Mouse (Mus musculus) heart, embryonic 15.5 days (tissue): Measurements from ENCODE around the gene Dot1l. TPM values are rescaled to one million over a fixed set of nuclear protein-coding genes. Genes with fewer than 3 reads are reported as not detected.

ENCODE experiments used
- ATAC-seq: fragments of 200-750 bp; cut with Nextera tagmentation; replicated peaks from 2 replicates; pipeline ENCODE4 v1.8.0; 2017; ENCODE audit warnings: low read depth, moderate TSS enrichment; ENCODE audit not compliant: insufficient number of reproducible peaks, insufficient read depth, low FRiP score
- H3K27ac ChIP-seq: fragments of 300-500 bp; sonication (generic); 2 replicates; pipeline ENCODE4 v1.5.1; 2015; ENCODE audit warnings: mild to moderate bottlenecking, inconsistent platforms
- H3K27me3 ChIP-seq: fragments of 300-500 bp; sonication (generic); 2 replicates; pipeline ENCODE4 v1.6.1; 2015; ENCODE audit warnings: inconsistent platforms
- H3K36me3 ChIP-seq: fragments of 300-500 bp; sonication (generic); 2 replicates; pipeline ENCODE4 v1.6.1; 2015; ENCODE audit warnings: mild to moderate bottlenecking, inconsistent platforms
- H3K4me1 ChIP-seq: fragments of 300-500 bp; sonication (generic); replicated peaks from 2 replicates; pipeline ENCODE4 v1.6.1; 2015; ENCODE audit warnings: inconsistent platforms
- H3K4me2 ChIP-seq: fragments of 300-500 bp; sonication (generic); 2 replicates; pipeline ENCODE4 v1.6.1; 2015; ENCODE audit warnings: inconsistent platforms, mild to moderate bottlenecking, moderate library complexity
- H3K4me3 ChIP-seq: fragments of 300-500 bp; sonication (generic); 2 replicates; pipeline ENCODE4 v1.5.1; 2015; ENCODE audit warnings: mild to moderate bottlenecking, inconsistent platforms
- H3K9ac ChIP-seq: fragments of 300-500 bp; sonication (generic); 2 replicates; pipeline ENCODE4 v1.6.1; 2015; ENCODE audit warnings: mild to moderate bottlenecking, inconsistent platforms
- H3K9me3 ChIP-seq: fragments of 300-500 bp; sonication (generic); replicated peaks from 2 replicates; pipeline ENCODE4 v1.6.1; 2016; ENCODE audit warnings: inconsistent platforms
- WGBS: fragments of 180-500 bp; shearing (Covaris S2); methylation state at CpG from one replicate; pipeline ENCODE4 v1.1.7; 2015; ENCODE audit warnings: mixed read lengths; 5-methylcytosine and 5-hydroxymethylcytosine counted together
- polyA plus RNA-seq: library from polyadenylated mRNA; unstranded; fragments of >200 nt; fragmentation: Nextera tagmentation; extraction: Ambion mirVana; gene quantifications from 2 replicates; pipeline ENCODE4 v1.2.1, GENCODE M21; 2015

Dot1l gene
- polyA plus RNA-seq, 1 experiment from 2014 or later = 16.1 TPM

- H3K4me3 ChIP-seq = no peak overlapping the region
- no peak overlapping the region for H3K9ac ChIP-seq
- peak overlapping the region; percentile 46 for H3K27ac ChIP-seq
- peaks cover 75% of the 10 kb centered on the region for H3K4me1 ChIP-seq
- ATAC-seq = no peak
- no peaks in the 10 kb centered on the region for H3K27me3 ChIP-seq
- H3K9me3 ChIP-seq = no peaks in the 10 kb centered on the region
- H3K4me2 ChIP-seq = peak overlapping the region; percentile 2; the same call in 1 of the 2 replicates
- H3K36me3 ChIP-seq = peaks cover 11% of the 10 kb centered on the region; the same call in 1 of the 2 replicates
- 70% methylated on average over 4 of the region's 4 CpGs for WGBS
Measured at GRCm38 (mm10) chr10:80760596-80761524, 5.9 kb downstream of the Dot1l start.

- WGBS = 61% methylated on average over 3 of the region's 3 CpGs
- ATAC-seq = no peak
- peaks cover 74% of the 10 kb centered on the region for H3K4me1 ChIP-seq
- H3K4me3 ChIP-seq = no peak overlapping the region
- H3K9ac ChIP-seq = no peak overlapping the region
- peaks cover 19% of the 10 kb centered on the region; the same call in 1 of the 2 replicates for H3K36me3 ChIP-seq
- H3K27ac ChIP-seq = no peak overlapping the region
- H3K4me2 ChIP-seq = no peak overlapping the region
- no peaks in the 10 kb centered on the region for H3K27me3 ChIP-seq
- no peaks in the 10 kb centered on the region for H3K9me3 ChIP-seq
Measured at GRCm38 (mm10) chr10:80761821-80762220, 6.8 kb downstream of the Dot1l start.

GRCm38 (mm10) chr10:80763502-80763901 is 8.5 kb downstream of the Dot1l start:
- H3K4me1 ChIP-seq = peaks cover 58% of the 10 kb centered on the region
- peaks cover 33% of the 10 kb centered on the region for H3K36me3 ChIP-seq
- no peaks in the 10 kb centered on the region for H3K27me3 ChIP-seq
- ATAC-seq = no peak
- H3K9ac ChIP-seq = no peak overlapping the region
- H3K4me3 ChIP-seq = no peak overlapping the region
- no peak overlapping the region for H3K4me2 ChIP-seq
- WGBS = 83% methylated on average over 2 of the region's 2 CpGs
- H3K9me3 ChIP-seq = no peaks in the 10 kb centered on the region
- H3K27ac ChIP-seq = no peak overlapping the region

GRCm38 (mm10) chr10:80765746-80766145 is 10.7 kb downstream of the Dot1l start:
- Histone ChIP-seq H3K9me3 (no peaks in the 10 kb centered on the region), H3K36me3 (peaks cover 53% of the 10 kb centered on the region), H3K9ac (no peak overlapping the region), H3K27ac (peak overlapping the region; percentile 17; the same call in 1 of the 2 replicates), H3K4me2 (no peak overlapping the region), H3K4me1 (peaks cover 40% of the 10 kb centered on the region), H3K4me3 (no peak overlapping the region), H3K27me3 (no peaks in the 10 kb centered on the region)
- WGBS = 61% methylated on average over 2 of the region's 2 CpGs
- ATAC-seq = no peak

GRCm38 (mm10) chr10:80766161-80766815 is 11.3 kb downstream of the Dot1l start:
- peak overlapping the region; percentile 17 for H3K27ac ChIP-seq
- no peak for ATAC-seq
- no peak overlapping the region for H3K4me2 ChIP-seq
- peaks cover 59% of the 10 kb centered on the region for H3K36me3 ChIP-seq
- no peaks in the 10 kb centered on the region for H3K9me3 ChIP-seq
- H3K4me3 ChIP-seq = no peak overlapping the region
- peaks cover 35% of the 10 kb centered on the region for H3K4me1 ChIP-seq
- H3K27me3 ChIP-seq = no peaks in the 10 kb centered on the region
- no peak overlapping the region for H3K9ac ChIP-seq
- WGBS = 73% methylated on average over 10 of the region's 10 CpGs

GRCm38 (mm10) chr10:80768365-80768764 is 13.4 kb downstream of the Dot1l start:
- no peak overlapping the region for H3K27ac ChIP-seq
- H3K4me3 ChIP-seq = no peak overlapping the region
- peaks cover 31% of the 10 kb centered on the region for H3K4me1 ChIP-seq
- no peak for ATAC-seq
- H3K9me3 ChIP-seq = no peaks in the 10 kb centered on the region
- no peaks in the 10 kb centered on the region for H3K27me3 ChIP-seq
- no peak overlapping the region for H3K4me2 ChIP-seq
- H3K36me3 ChIP-seq = peaks cover 78% of the 10 kb centered on the region
- no peak overlapping the region for H3K9ac ChIP-seq
- 85% methylated on average over 6 of the region's 6 CpGs for WGBS

- Histone ChIP-seq H3K4me3 (no peak overlapping the region), H3K9ac (no peak overlapping the region), H3K4me1 (peaks cover 53% of the 10 kb centered on the region), H3K27me3 (no peaks in the 10 kb centered on the region), H3K27ac (peak overlapping the region; percentile 93), H3K36me3 (peaks cover 71% of the 10 kb centered on the region), H3K4me2 (peak overlapping the region; percentile 7; the same call in 1 of the 2 replicates), H3K9me3 (no peaks in the 10 kb centered on the region)
- no peak for ATAC-seq
- 49% methylated on average over 5 of the region's 5 CpGs for WGBS
Measured at GRCm38 (mm10) chr10:80773816-80774215, 18.8 kb downstream of the Dot1l start.

- peaks cover 49% of the 10 kb centered on the region for H3K4me1 ChIP-seq
- no peaks in the 10 kb centered on the region for H3K9me3 ChIP-seq
- H3K27ac ChIP-seq = peak overlapping the region; percentile 93
- 13% methylated on average over 2 of the region's 2 CpGs for WGBS
- no peak overlapping the region for H3K9ac ChIP-seq
- no peak overlapping the region for H3K4me2 ChIP-seq
- H3K4me3 ChIP-seq = no peak overlapping the region
- H3K27me3 ChIP-seq = no peaks in the 10 kb centered on the region
- peaks cover 73% of the 10 kb centered on the region for H3K36me3 ChIP-seq
- ATAC-seq = peak; percentile 96
Measured at GRCm38 (mm10) chr10:80774549-80774948, 19.5 kb downstream of the Dot1l start.

GRCm38 (mm10) chr10:80774981-80775380 is 20.0 kb downstream of the Dot1l start:
- Histone ChIP-seq H3K4me1 (peaks cover 49% of the 10 kb centered on the region), H3K4me2 (no peak overlapping the region), H3K4me3 (no peak overlapping the region), H3K9ac (no peak overlapping the region; the same call in 1 of the 2 replicates), H3K27me3 (no peaks in the 10 kb centered on the region), H3K9me3 (no peaks in the 10 kb centered on the region), H3K36me3 (peaks cover 73% of the 10 kb centered on the region), H3K27ac (peak overlapping the region; percentile 54)
- peak; percentile 8 for ATAC-seq
- 50% methylated on average over 4 of the region's 4 CpGs for WGBS

- Histone ChIP-seq H3K9me3 (no peaks in the 10 kb centered on the region), H3K9ac (peak overlapping the region; percentile 13; the same call in 1 of the 2 replicates), H3K4me2 (no peak overlapping the region), H3K27ac (peak overlapping the region; percentile 54), H3K4me1 (peaks cover 49% of the 10 kb centered on the region), H3K27me3 (no peaks in the 10 kb centered on the region), H3K4me3 (no peak overlapping the region), H3K36me3 (peaks cover 73% of the 10 kb centered on the region)
- no peak for ATAC-seq
- 50% methylated on average over 4 of the region's 4 CpGs for WGBS
Measured at GRCm38 (mm10) chr10:80775731-80776130, 20.7 kb downstream of the Dot1l start.

- Histone ChIP-seq H3K4me2 (no peak overlapping the region), H3K9ac (no peak overlapping the region), H3K4me3 (no peak overlapping the region), H3K36me3 (peaks cover 73% of the 10 kb centered on the region), H3K27ac (peak overlapping the region; percentile 54), H3K9me3 (no peaks in the 10 kb centered on the region), H3K27me3 (no peaks in the 10 kb centered on the region), H3K4me1 (peaks cover 49% of the 10 kb centered on the region)
- WGBS = 74% methylated on average over 6 of the region's 6 CpGs
- no peak for ATAC-seq
Measured at GRCm38 (mm10) chr10:80776358-80776869, 21.4 kb downstream of the Dot1l start.
